Mouse (Mus musculus) monocyte, adult 5-6 weeks (primary cell): ENCODE measurements at regions not wholly inside any gene's neighbourhood (a gene's known extent, or its start where the extent isn't known, plus 50 kb on each side); places are given as distances from the start of the nearest gene placed in this dataset.

ENCODE experiments used
- ATAC-seq: fragments of 153-309, 156-312 bp; replicated peaks from 2 replicates; pipeline ENCODE4 v1.8.0; 2017; ENCODE audit warnings: mild to moderate bottlenecking; ENCODE audit not compliant: low TSS enrichment, insufficient number of reproducible peaks, severe bottlenecking, poor library complexity, low FRiP score

DNA sequence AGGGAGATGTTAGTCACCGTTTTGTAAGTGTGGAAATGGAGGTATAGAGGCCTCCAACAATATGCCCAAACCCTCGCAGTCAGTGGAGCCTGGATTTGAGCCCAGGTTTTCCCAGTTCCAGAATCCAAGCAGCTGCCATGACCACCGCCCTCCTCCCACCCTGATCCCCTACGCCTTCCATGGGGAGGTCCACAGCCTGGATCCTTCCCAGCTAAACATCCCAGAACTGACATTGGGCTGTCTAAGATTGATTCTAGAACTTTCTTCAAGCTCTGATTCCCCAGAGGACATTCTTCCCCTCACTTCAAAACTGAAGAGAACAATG is 199.2 kb downstream of the Bcl2l11 start:
- no peak for ATAC-seq

DNA sequence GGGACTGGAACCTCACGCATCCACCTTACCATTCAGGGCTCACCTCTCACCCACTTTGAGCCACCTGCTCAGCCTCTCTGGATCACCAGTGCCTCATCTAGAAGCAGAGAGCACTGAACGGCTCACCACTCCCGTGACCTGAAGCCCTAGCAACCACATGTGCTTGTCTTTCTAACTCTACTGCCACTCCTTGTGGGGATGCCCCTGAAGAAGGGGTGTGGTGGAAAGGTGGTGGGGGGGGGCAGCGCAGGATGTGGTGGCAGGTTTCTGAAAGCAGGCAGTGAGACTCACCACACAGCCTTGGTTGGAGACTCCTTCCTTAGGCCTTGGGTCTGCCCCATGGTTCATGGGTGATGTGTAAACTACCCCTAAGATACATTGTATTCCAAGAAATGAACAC is 199.6 kb downstream of the Bcl2l11 start:
- ATAC-seq = peak; percentile 70

DNA sequence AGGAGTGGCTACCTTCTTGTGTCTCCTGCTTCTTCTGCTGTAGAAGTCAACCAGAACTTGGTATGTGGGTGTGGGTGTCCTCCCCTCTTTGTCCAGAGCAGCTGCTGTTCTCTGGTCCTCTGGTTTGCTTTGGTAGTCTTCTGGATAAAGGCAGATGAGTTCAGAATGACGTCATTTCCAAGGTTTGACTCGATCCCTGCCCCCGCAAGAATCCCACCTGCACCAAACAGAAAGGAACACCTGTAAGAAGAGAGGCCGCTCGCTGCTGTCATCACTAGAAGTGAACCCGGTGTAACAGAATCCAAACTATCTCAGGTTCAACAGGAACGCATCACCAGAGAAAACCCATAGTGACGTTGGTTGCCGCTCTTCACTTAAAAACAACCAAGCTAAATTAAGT is 205.0 kb downstream of the Bcl2l11 start:
- no peak for ATAC-seq

DNA sequence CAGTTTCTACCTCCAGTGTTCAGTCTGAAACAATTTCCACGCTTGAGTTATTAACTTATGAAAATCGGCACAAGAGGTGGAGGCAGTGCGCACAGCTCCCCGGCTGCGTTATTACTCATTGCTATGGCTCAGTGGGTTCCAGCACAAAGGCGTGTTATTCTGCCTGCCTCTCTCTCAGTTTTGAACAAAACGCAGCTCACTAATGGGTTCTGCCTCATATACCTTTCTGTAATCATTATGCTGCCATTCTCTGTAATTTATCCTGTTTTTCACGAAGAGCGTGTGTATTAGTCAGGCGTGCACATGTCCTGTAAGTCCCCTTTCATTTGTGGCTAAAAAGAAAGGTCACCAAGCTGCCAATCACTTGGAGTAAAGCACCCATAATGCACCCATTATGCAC is 205.4 kb downstream of the Bcl2l11 start:
- no peak for ATAC-seq

DNA sequence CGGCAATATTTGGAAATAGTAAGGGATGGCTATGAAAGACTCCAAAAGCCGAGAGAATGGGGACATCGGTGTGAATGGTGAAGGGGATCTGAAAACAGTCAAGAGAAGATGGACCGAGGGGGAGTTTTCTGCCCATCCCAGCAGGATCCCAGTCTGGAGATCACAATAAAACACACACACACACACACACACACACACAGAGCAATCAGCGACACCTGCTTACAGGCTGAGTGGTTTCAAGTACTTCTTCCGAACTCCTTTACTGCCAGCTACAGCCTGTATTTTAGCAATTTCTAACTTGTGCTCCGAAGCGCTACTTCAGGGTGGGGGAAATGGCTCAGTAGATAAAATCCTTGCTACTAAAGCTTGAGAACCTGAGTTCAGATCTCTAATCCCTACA is 205.8 kb downstream of the Bcl2l11 start:
- ATAC-seq = no peak

DNA sequence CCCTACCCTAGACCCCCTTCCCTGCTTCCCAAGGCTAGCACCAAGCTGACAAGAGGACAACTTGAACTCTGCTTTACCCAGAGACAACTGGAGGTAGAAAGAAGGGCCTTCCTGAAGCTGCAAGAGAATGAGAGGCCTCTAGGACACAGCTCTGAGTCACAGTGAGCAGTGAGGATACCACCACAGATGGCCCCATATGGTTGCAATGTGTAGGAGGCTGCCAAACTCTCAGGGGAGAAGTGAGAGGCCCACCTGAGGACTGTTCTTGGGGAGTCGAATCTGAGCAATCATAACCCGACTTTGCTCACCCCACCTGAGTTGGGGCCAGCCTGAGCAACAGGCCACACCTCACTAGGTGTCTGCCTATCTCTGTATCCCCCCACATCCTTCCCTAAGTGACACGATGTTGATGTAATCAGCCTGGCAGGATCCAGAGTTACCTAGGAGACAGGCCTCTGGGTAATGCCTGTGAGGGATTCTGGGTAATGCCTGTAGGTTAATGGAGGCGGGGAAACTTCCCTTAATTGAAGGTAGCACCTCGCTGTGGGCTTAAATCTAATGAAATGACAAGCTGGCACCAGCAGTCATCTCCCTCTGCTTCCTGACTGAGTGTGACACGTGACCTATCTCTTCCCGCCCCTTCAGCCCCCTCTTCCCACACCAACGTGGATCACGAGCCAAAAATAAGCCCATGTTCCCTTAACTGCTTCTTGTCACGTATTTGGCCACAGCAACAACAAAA is 207.7 kb downstream of the Bcl2l11 start:
- ATAC-seq = no peak

DNA sequence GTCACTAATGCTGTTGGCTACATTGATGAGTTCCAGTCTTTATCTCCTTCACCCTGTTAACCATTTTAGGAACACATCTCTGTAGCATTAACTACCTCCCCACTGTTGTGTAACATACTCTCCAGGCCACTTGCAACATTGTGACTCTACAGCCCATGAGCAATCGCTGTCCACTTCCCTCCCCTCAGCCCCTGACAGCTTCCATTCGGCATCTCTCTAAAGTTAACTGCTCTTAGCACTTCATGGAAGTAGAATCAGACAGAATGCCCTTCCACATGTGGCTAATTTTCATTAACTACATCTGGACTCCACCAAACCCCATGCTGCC is 208.3 kb downstream of the Bcl2l11 start:
- ATAC-seq = peak; percentile 66

DNA sequence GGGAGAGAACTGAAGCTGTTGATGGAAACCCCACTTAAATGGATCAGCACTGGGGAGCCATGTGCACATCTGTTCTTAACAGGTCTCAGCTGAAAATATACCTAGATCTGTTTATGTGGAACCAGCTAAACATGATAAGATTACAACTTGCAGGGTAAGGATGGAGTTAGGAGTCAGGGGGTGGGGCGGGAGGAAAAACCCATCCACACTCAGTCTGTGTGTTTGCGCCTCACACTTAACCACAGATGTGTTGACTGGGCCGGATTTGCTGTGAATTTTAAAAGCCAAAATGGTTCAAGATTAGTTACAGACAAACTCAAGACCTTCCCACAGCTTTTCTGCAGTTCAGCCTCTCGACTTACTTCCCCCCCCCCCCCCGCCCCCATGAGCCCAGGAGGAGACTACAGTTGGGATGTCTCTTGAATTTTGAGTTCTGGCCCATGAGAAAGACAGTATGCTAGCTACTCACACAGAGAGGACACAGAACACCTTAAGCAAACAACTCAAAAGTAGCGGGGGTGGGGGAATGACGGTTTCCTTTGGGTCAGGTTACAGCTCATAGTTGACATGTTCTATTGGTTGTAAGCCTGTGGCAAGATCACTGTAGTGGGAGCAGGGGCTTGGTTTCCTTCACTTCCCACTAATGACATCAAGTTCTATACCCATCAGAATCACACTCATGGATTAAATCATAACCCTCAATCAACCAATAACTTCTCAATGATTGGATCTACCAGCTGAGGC is 209.1 kb downstream of the Bcl2l11 start:
- no peak for ATAC-seq

DNA sequence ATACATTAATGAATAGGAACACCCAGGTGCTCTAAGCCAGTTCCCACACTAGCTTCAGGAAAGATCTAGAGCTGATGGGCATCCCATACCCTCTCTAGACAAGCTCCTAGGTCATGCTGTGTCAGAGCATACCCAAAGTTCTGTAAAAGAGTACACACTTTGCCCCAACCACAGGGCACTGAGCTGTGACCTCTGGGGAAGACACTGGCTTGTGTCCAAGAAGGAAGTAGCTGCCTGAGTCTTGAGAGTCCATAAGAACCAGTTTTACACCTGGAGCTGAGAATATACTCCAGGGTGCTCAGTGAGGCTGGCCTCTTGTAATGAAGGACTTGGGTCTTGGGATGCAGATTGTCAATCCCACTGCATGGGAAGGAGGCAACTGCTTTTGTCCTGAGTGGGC is 211.4 kb downstream of the Bcl2l11 start:
- ATAC-seq = no peak; the same call in 1 of the 2 replicates

DNA sequence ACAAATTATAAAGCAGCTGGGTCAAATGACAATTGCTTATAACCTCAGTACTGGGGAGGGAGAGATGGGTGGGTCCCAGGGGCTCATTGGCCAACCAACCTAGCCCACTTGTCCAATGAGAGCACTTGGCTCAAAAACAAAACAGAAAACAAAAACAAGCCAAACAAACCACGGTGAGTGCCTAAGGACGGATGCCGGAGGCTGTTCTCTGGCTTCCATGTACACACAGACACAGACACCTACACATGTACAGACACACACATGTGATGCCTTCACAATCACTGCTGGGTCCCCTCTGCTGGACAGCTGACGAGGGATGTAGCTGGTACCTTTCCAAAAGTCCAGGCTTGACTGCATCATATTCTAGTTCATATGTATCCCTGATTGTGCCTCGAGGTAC is 212.0 kb downstream of the Bcl2l11 start:
- ATAC-seq = no peak

DNA sequence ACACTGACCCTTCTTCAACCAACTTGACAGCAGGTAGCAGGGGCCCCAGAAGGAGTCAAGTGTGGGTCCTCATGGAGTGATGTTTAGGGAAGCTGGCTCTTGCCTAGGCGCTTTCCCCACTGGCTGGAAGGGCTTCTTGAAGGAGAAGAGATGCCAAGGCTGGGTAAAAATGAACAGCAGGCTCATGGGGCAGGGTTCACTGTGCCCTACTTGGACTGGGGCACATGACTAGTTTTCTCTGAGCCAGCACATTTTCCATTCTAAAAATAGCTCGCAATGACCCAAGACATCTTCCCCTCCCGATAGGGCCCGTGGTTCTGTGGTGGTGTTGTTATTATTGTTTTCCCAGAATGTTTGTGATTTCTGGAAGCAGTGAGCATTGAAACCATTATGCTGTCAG is 212.6 kb downstream of the Bcl2l11 start:
- no peak for ATAC-seq

DNA sequence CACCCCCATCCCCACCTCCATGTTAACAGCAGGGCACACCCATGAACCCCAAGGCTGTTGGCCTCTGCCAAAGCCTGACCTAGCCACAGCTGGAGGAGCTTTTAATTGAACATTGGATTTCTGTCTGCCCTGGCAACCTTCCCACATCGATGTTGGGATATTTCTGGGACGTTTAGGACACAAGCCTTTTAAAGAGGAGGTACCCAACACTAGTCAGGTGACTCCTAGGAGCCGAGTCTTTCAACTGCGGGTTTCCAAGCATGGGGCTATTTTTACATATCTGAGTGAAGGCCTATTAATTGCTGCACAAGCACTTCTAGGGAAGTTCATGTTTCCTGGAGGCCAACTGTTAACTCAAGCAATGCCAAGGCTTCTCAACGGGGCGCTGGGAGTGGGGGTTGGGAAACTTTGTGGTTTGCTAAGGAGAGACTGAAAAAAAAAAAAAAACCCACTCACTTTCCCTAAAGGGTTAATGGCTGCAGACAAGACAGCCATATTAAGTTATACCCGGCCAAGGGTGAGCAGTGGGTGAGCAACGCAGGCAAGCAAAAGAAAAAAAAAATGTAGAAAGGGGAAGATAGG is 213.3 kb downstream of the Bcl2l11 start:
- ATAC-seq = no peak

DNA sequence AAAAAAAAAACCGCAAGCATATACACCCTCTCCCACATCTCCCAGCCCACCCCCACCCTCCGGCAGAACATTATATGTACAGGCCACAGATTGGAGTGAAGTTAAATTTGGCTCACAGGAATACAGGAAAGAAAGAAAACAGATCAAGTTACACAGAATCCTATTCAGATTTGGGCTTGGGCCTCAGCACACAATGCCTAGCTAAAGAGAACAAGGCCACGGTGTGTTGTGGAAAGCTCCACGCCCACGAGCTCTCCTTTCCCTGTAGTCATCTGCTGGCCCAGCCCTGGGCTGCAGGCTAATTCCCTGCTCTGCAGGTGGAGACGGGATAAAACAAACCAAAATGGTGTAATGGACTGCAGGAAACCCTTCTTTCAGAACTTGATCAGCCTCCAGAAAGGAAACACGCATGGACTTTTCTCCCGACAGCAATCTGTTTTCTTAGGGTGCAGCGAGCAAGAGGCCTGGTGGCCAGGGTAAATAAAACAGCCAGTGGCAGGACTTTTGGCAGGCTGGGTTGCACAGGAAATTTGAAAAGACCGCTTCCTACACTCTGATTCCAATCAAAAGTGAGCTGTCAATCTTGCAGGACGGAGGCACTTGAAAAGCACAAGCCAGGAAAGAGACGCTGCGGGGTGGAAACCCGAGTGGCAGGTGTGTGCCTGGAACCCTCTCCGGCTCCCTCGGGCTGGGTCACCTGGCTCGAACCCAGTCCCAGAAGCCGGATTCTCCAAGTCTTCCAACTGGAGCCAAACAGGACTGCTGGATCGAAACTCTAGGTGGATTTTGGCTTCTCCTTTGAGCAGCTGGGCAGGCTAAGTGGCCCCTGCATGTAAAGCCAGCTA is 214.0 kb downstream of the Bcl2l11 start:
- no peak for ATAC-seq

DNA sequence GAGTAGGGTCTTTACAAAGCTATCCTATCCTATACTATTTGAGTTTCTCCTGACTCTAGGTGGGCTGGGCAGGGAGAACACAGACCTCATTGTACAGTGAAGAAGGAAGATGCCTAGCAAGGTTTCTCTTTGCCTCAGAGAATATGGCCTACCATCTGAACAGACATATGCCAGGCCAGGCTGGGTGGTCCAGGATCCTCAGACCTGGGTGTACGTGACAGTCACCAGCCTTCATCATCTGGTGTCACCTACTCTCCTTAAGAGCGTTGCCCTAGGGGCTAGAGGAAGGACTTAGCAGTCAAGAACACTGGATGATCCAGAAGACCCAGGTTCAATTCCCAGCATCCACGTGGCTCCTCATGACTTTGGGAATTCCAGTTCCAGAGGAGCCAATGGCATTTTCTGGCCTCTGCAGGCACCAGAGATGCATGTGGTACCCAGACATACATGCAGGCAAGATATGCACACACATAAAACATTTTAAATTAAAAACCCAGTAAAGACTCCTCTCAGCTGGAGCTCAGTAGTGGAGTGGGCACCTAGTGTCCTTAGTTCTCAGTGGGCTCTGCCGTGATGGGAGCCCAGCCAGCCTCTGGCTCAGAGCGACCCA is 214.9 kb downstream of the Bcl2l11 start:
- no peak for ATAC-seq

DNA sequence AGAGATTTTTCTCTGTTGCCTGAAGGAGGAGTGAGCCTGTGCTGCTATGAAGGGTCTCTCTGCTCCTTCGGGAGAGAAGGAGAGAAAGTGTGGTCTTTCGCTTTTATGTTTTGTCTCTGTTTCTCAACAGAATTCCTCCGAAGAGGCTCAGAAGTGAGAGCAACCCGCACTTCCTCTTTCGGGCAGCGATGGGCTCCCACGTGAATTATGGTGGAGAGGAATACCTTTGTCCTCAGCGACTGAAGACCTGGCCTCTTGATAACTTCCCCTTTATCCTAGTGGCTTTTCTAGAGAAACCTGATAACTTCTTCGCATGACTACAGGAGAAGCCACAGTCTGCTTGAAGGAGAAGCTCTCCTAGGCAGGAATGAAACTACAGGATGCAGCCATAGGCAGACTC is 216.4 kb downstream of the Bcl2l11 start:
- ATAC-seq = 0 out of 2 replicates have a peak, but pooled peaks have one; percentile 37

DNA sequence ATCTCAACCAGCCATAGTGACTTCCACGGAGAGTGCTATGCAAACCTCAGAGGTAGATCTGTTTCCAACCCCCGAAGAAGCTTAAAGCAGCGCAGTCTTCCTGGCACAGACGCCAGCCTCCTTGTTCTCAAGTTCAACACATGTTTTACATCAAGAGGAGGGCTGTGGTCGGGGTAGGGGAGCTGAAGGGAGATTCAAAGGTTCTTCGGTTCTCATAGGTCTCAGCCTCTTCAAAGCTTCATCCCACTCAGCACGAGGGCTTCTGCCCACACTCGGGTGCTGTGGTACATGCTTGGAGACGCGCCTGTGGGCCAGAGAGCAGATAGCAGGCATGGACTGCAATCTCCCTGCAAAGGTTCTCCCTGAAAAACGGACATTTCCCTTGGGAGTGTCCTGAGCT is 219.7 kb downstream of the Bcl2l11 start:
- ATAC-seq = no peak

DNA sequence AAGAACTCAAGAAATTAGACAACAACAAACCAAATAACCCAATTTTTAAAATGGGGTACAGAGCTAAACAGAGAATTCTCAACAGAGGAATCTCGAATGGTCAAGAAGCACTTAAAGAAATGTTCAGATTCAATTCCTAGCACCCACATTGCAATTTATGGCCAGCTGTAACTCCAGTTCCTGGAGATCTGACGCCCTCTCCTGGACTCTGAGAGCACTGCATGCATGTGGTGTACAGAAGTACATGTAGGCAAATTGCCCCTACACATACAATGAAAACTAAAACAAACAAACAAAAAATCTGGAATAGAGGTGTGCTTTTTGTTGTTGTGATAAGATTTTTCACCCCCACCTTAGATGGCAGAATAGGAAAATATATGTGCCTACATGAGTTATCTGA is 222.7 kb downstream of the Bcl2l11 start:
- ATAC-seq = no peak

DNA sequence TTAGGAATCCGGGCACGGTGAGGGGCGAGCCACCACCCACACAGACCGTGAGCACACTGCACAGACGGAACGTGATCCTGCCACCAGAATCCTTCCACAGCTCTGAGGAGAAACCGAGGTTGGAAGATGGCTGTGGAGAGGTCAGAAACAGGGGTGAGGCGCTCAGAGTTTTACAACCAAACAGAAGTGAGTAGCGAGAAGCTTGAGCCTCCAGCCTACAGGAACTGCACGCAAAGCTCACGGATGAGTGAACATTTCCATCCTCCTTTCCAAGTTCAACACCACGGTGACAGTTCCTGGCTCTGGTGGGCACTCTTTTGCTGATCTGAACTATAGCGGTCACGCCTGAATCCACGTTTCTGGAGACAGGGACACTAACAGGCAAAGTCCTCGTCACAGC is 225.6 kb downstream of the Bcl2l11 start:
- ATAC-seq = no peak

DNA sequence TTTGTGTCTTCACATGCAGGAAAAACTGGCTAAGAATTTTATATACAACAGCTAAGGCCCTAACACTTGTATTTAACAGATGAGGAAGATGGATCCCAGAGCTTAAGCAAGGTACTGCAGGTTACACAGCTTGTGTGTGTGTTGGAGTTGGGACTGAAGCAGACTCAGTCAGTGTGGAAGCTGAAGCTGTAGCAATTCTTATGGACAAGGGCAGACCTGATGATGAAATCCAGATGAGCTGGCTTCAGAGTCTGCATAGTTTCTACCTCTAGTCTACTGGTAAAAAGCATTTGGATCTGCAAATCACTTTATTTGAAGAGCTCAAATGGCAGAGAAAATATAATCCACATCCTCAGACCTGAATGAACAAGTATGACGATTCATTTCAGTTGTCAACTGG is 226.7 kb downstream of the Bcl2l11 start:
- ATAC-seq = no peak
